In genomic region chr17:85025151-85025550, GRCm38 (mm10) we compare ENCODE assay signal across 30 mouse cellular contexts. TPM values are rescaled to one million over a fixed set of nuclear protein-coding genes. Genes with fewer than 3 reads are reported as not detected.
DNase-seq lines count a peak whose midpoint lies in the region; ATAC-seq and TF ChIP-seq lines count a peak whose summit lies in the region.
"Had no signal": no experiment of that assay in that cellular context is flagged by ENCODE, and none has a peak within 500 bp of the region (broad histone marks: within the 10 kb centered on the region; RNA-seq: fewer than 3 reads in every experiment).

No protein-coding gene starts in this region.

- TF ChIP-seq POLR2A in lung, adult 2 months (IDR thresholded peaks at IDR 0.05; ENCODE audit: borderline replicate concordance, extremely low read depth, low read depth, low read length): no peak

- WGBS in kidney, postnatal 0 days: 77% methylated on average over 6 of the region's 6 CpGs
- WGBS in lung, adult 2 months: 79% methylated on average over 6 of the region's 6 CpGs
- 77% methylated on average over 6 of the region's 6 CpGs for WGBS in stomach, postnatal 0 days

- DNase-seq in heart, adult 11 months: peak; percentile 60
- DNase-seq in heart, adult 18-20 months: no peak
- DNase-seq in kidney, postnatal 0 days (ENCODE audit: low spot score): no peak
- no peak for DNase-seq in kidney, postnatal 10 days
- peak; percentile 17 for DNase-seq in lung, postnatal 10 days
- no peak for DNase-seq in lung, adult 2 months
- DNase-seq in stomach, postnatal 0 days (ENCODE audit: low spot score): peak; percentile 64
- DNase-seq in layer of hippocampus, adult 2 months (ENCODE audit: low spot score in 2 of 2): no peak
- DNase-seq: adrenal gland, adult 8-10 months; cerebellum, adult 2 months; cerebellum, postnatal 25 days; forebrain, postnatal 0 days; heart, postnatal 4 days; kidney, adult 8-10 months; layer of hippocampus, postnatal 36 days; left cerebral cortex, postnatal 4 days; lung, embryonic 14.5 days; right cerebral cortex, adult 18-20 months; spleen, adult 18-20 months; thymus, adult 2 months; thymus, postnatal 36 days had no signal

- no peak overlapping the region for H3K9ac ChIP-seq in kidney, postnatal 0 days (ENCODE audit: low read depth, low read length)
- no peak overlapping the region for H3K9ac ChIP-seq in stomach, postnatal 0 days (ENCODE audit: low read length)
- H3K9ac ChIP-seq: embryonic facial prominence, embryonic 15.5 days; forebrain, embryonic 12.5 days; forebrain, postnatal 0 days; hindbrain, embryonic 13.5 days; lung, embryonic 14.5 days; midbrain, embryonic 15.5 days; neural tube, embryonic 12.5 days had no signal

- no peaks in the 10 kb centered on the region for H3K27me3 ChIP-seq in kidney, postnatal 0 days (ENCODE audit: insufficient read depth, low read length)
- no peaks in the 10 kb centered on the region for H3K27me3 ChIP-seq in stomach, postnatal 0 days (ENCODE audit: control insufficient read depth, insufficient read depth, low read length)
- H3K27me3 ChIP-seq: CH12.LX; embryonic facial prominence, embryonic 15.5 days; forebrain, embryonic 12.5 days; hindbrain, embryonic 13.5 days; midbrain, embryonic 15.5 days; neural tube, embryonic 12.5 days had no signal

- H3K9me3 ChIP-seq in kidney, postnatal 0 days (replicated peaks; ENCODE audit: low read length): no peaks in the 10 kb centered on the region
- no peaks in the 10 kb centered on the region for H3K9me3 ChIP-seq in stomach, postnatal 0 days (ENCODE audit: control insufficient read depth, low read length)
- H3K9me3 ChIP-seq: embryonic facial prominence, embryonic 10.5 days; embryonic facial prominence, embryonic 15.5 days; forebrain, embryonic 12.5 days; hindbrain, embryonic 13.5 days; midbrain, embryonic 15.5 days; neural tube, embryonic 12.5 days had no signal

- H3K4me2 ChIP-seq in kidney, postnatal 0 days (ENCODE audit: low read length): no peak overlapping the region
- H3K4me2 ChIP-seq in stomach, postnatal 0 days (replicated peaks; ENCODE audit: low read depth): no peak overlapping the region
- H3K4me2 ChIP-seq: embryonic facial prominence, embryonic 15.5 days; forebrain, embryonic 12.5 days; heart, embryonic 11.5 days; hindbrain, embryonic 13.5 days; lung, embryonic 14.5 days; midbrain, embryonic 15.5 days; neural tube, embryonic 12.5 days had no signal

- TF ChIP-seq CTCF in kidney, postnatal 0 days (IDR thresholded peaks at IDR 0.05; ENCODE audit: low read depth): no peak
- TF ChIP-seq CTCF in lung, adult 2 months (IDR thresholded peaks at IDR 0.05; ENCODE audit: insufficient read depth, low read length): no peak
- TF ChIP-seq CTCF in stomach, postnatal 0 days (IDR thresholded peaks at IDR 0.05; ENCODE audit: low read depth): no peak
- TF ChIP-seq CTCF in layer of hippocampus, adult 2 months (conservative IDR thresholded peaks at IDR 0.05): no peak

- ATAC-seq in kidney, postnatal 0 days (replicated peaks; ENCODE audit: low FRiP score, low read depth): no peak
- ATAC-seq in stomach, postnatal 0 days (ENCODE audit: low FRiP score, low TSS enrichment): 0 out of 2 replicates have a peak, but pooled peaks have one; percentile 16
- ATAC-seq: forebrain, postnatal 0 days; midbrain, embryonic 15.5 days had no signal

- no peak overlapping the region for H3K4me3 ChIP-seq in kidney, postnatal 0 days (replicated peaks; ENCODE audit: low read depth, low read length)
- H3K4me3 ChIP-seq in lung, adult 2 months (replicated peaks; ENCODE audit: extremely low read depth, low read depth, low read length): no peak overlapping the region
- no peak overlapping the region for H3K4me3 ChIP-seq in stomach, postnatal 0 days (ENCODE audit: low read depth, low read length)
- no peak overlapping the region for H3K4me3 ChIP-seq in layer of hippocampus, adult 2 months
- H3K4me3 ChIP-seq: embryonic facial prominence, embryonic 10.5 days; embryonic facial prominence, embryonic 15.5 days; forebrain, embryonic 12.5 days; hindbrain, embryonic 13.5 days; midbrain, embryonic 15.5 days; neural tube, embryonic 12.5 days had no signal

- peak overlapping the region; percentile 43; the same call in 1 of the 2 replicates for H3K27ac ChIP-seq in kidney, postnatal 0 days
- no peak overlapping the region for H3K27ac ChIP-seq in stomach, postnatal 0 days (replicated peaks)
- H3K27ac ChIP-seq in layer of hippocampus, adult 2 months: no peak overlapping the region
- H3K27ac ChIP-seq: embryonic facial prominence, embryonic 10.5 days; embryonic facial prominence, embryonic 15.5 days; forebrain, embryonic 12.5 days; hindbrain, embryonic 13.5 days; midbrain, embryonic 15.5 days; neural tube, embryonic 12.5 days had no signal

- no peaks in the 10 kb centered on the region for H3K36me3 ChIP-seq in kidney, postnatal 0 days (ENCODE audit: insufficient read depth, low read length)
- no peaks in the 10 kb centered on the region for H3K36me3 ChIP-seq in stomach, postnatal 0 days (ENCODE audit: control insufficient read depth, insufficient read depth, low read length)
- H3K36me3 ChIP-seq: embryonic facial prominence, embryonic 15.5 days; forebrain, embryonic 12.5 days; hindbrain, embryonic 13.5 days; midbrain, embryonic 15.5 days; neural tube, embryonic 12.5 days had no signal

- TF ChIP-seq EP300 in stomach, postnatal 0 days (optimal IDR thresholded peaks at IDR 0.05): no peak

- H3K4me1 ChIP-seq in kidney, postnatal 0 days (replicated peaks; ENCODE audit: insufficient read depth, low read length): no peaks in the 10 kb centered on the region
- H3K4me1 ChIP-seq in lung, adult 2 months (ENCODE audit: control insufficient read depth, insufficient read depth, low read length): no peaks in the 10 kb centered on the region; the same call in 1 of the 2 replicates
- no peaks in the 10 kb centered on the region for H3K4me1 ChIP-seq in stomach, postnatal 0 days (replicated peaks; ENCODE audit: control insufficient read depth, insufficient read depth)
- H3K4me1 ChIP-seq: forebrain, embryonic 12.5 days; hindbrain, embryonic 13.5 days; midbrain, embryonic 15.5 days; neural tube, embryonic 12.5 days had no signal

RNA-seq across cellular contexts. Expression of gene Slc3a1, which starts 3.0 kb away (rescaled TPM):
- total RNA-seq in heart, adult 18-20 months (2021): not detected
- polyA plus RNA-seq in kidney, postnatal 0 days (2015; fragmentation: Nextera tagmentation; extraction: Ambion mirVana): 76.9 and 88.8 TPM in 2 replicates
- polyA plus RNA-seq in lung, adult 2 months (2012; rRNA removed): 0.24 and 0.33 TPM in 2 replicates
- 0.88 and 1.0 TPM in 2 replicates for polyA plus RNA-seq in stomach, postnatal 0 days (2015; fragmentation: Nextera tagmentation; extraction: Ambion mirVana)
- total RNA-seq in layer of hippocampus, adult 2 months (2021): under 1 TPM; 0.15 TPM
- total RNA-seq: gastrocnemius, adult 8-10 months had no signal

Comparison
In these comparisons a context has a peak if more than half of its experiments do, and no peak if none do; other contexts are left out.
1. DNase-seq: peak in heart, adult 11 months (single experiment), lung, postnatal 10 days (single experiment) and stomach, postnatal 0 days (single experiment); none in heart, adult 18-20 months (0 of 2), kidney, postnatal 0 days (single experiment), kidney, postnatal 10 days (single experiment), lung, adult 2 months (single experiment) and layer of hippocampus, adult 2 months (0 of 2).
2. RNA of gene Slc3a1, which starts 3.0 kb away (polyA plus RNA-seq): 76.9 to 88.8 TPM in kidney, postnatal 0 days; 0.88 to 1.0 TPM in stomach, postnatal 0 days and 0.24 to 0.33 TPM in lung, adult 2 months; every median in the first group is over 10 times any median in the second.